Mouse (Mus musculus): Measurements from ENCODE around the gene Trim11. TPM values are rescaled to one million over a fixed set of nuclear protein-coding genes. Genes with fewer than 3 reads are reported as not detected.
"Not testable (repeated sequence)": the region's sequence is repeated elsewhere in the genome, so short reads cannot be mapped to it uniquely, and the experiment has no call there.

Trim11 gene
- total RNA-seq (2015; ENCODE audit: low replicate concordance) (6.7 and 11.1 TPM in 2 replicates), total RNA-seq (2017; ENCODE audit: low replicate concordance) (8.1 and 10.8 TPM in 2 replicates)

GRCm38 (mm10) chr11:58978027-58978705, at the start of gene Trim11:
Gene Trim11 (plus strand): TSS chr11:58978093.
- peak; percentile 44 for ATAC-seq (replicated peaks; ENCODE audit: low FRiP score, poor library complexity, severe bottlenecking)

GRCm38 (mm10) chr11:58929055-58929454, 48.8 kb upstream of the Trim11 start:
- no peak for ATAC-seq (replicated peaks; ENCODE audit: low FRiP score, poor library complexity, severe bottlenecking)

GRCm38 (mm10) chr11:58929641-58930040, 48.3 kb upstream of the Trim11 start:
- no peak for ATAC-seq (replicated peaks; ENCODE audit: low FRiP score, poor library complexity, severe bottlenecking)

GRCm38 (mm10) chr11:58930254-58930653, 47.6 kb upstream of the Trim11 start:
- ATAC-seq (replicated peaks; ENCODE audit: low FRiP score, poor library complexity, severe bottlenecking): peak; percentile 60

GRCm38 (mm10) chr11:58931576-58931975, 46.3 kb upstream of the Trim11 start:
- no peak for ATAC-seq (replicated peaks; ENCODE audit: low FRiP score, poor library complexity, severe bottlenecking)

GRCm38 (mm10) chr11:58937909-58938308, 40.0 kb upstream of the Trim11 start:
- ATAC-seq (replicated peaks; ENCODE audit: low FRiP score, poor library complexity, severe bottlenecking): peak; percentile 53

- ATAC-seq (replicated peaks; ENCODE audit: low FRiP score, poor library complexity, severe bottlenecking): peak; percentile 94
Measured at GRCm38 (mm10) chr11:58938322-58939087, 39.4 kb upstream of the Trim11 start, which contains the start of gene Rnf187. Gene Rnf187 (minus strand): TSS chr11:58938916.

GRCm38 (mm10) chr11:58939088-58939439, 38.8 kb upstream of the Trim11 start:
- no peak; the same call in 1 of the 2 replicates for ATAC-seq (replicated peaks; ENCODE audit: low FRiP score, poor library complexity, severe bottlenecking)

GRCm38 (mm10) chr11:58944136-58944535, 33.8 kb upstream of the Trim11 start:
- no peak for ATAC-seq (replicated peaks; ENCODE audit: low FRiP score, poor library complexity, severe bottlenecking)

- no peak for ATAC-seq (replicated peaks; ENCODE audit: low FRiP score, poor library complexity, severe bottlenecking)
Measured at GRCm38 (mm10) chr11:58947306-58947705, 30.6 kb upstream of the Trim11 start.

GRCm38 (mm10) chr11:58947798-58948528, 29.9 kb upstream of the Trim11 start:
- peak; percentile 70 for ATAC-seq (replicated peaks; ENCODE audit: low FRiP score, poor library complexity, severe bottlenecking)

- ATAC-seq (replicated peaks; ENCODE audit: low FRiP score, poor library complexity, severe bottlenecking): peak; percentile 85
Measured at GRCm38 (mm10) chr11:58948542-58949479, 29.1 kb upstream of the Trim11 start, which contains the start of gene Hist3h2ba. Gene Hist3h2ba (plus strand): TSS chr11:58948920.

- ATAC-seq (replicated peaks; ENCODE audit: low FRiP score, poor library complexity, severe bottlenecking): no peak
Measured at GRCm38 (mm10) chr11:58949480-58950431, 28.1 kb upstream of the Trim11 start.

GRCm38 (mm10) chr11:58951210-58951609, 26.7 kb upstream of the Trim11 start:
- ATAC-seq (replicated peaks; ENCODE audit: low FRiP score, poor library complexity, severe bottlenecking): no peak

- peak; percentile 34 for ATAC-seq (replicated peaks; ENCODE audit: low FRiP score, poor library complexity, severe bottlenecking)
Measured at GRCm38 (mm10) chr11:58953351-58954169, 24.3 kb upstream of the Trim11 start.

GRCm38 (mm10) chr11:58954170-58954419, 23.8 kb upstream of the Trim11 start:
- ATAC-seq (replicated peaks; ENCODE audit: low FRiP score, poor library complexity, severe bottlenecking): not testable (repeated sequence)

GRCm38 (mm10) chr11:58954420-58955142, 23.3 kb upstream of the Trim11 start, which contains the start of the genes Hist3h2a and Trim17:
Gene Hist3h2a (plus strand): TSS chr11:58954685.
Gene Trim17 (plus strand): TSS chr11:58954685.
- peak; percentile 79 for ATAC-seq (replicated peaks; ENCODE audit: low FRiP score, poor library complexity, severe bottlenecking)
